In genomic region chr1:139021298-139021697, GRCm38 (mm10) we compare ENCODE assay signal across 18 mouse cellular contexts. TPM values are rescaled to one million over a fixed set of nuclear protein-coding genes. Genes with fewer than 3 reads are reported as not detected.
A peak's percentile ranks its signal among the peaks of the same experiment; 100 is the strongest.
DNase-seq lines count a peak whose midpoint lies in the region; ATAC-seq lines count a peak whose summit lies in the region.
"Had no signal": no experiment of that assay in that cellular context is flagged by ENCODE, and none has a peak within 500 bp of the region (broad histone marks: within the 10 kb centered on the region; RNA-seq: fewer than 3 reads in every experiment).

No protein-coding gene starts in this region.

- WGBS in hindbrain, embryonic 15.5 days, result 36% methylated on average over 7 of the region's 7 CpGs
- WGBS in hindbrain, embryonic 11.5 days, result 69% methylated on average over 7 of the region's 7 CpGs
- 65% methylated on average over 7 of the region's 7 CpGs for WGBS in forebrain, embryonic 14.5 days
- WGBS in midbrain, embryonic 14.5 days, result 25% methylated on average over 7 of the region's 7 CpGs

- no peak for DNase-seq in hindbrain, embryonic 11.5 days (ENCODE audit: low spot score)
- DNase-seq in MN1 (ENCODE audit: low spot score), result peak; percentile 13
- peak; percentile 25 for DNase-seq in forebrain, embryonic 14.5 days (ENCODE audit: low spot score)
- peak; percentile 64 for DNase-seq in midbrain, embryonic 14.5 days
- DNase-seq in kidney, adult 8-10 months, result no peak
- DNase-seq: adrenal gland, postnatal 25 days; cerebellum, adult 9-10 months; heart, postnatal 36 days; kidney, adult 18-20 months; lung, adult 18-20 months; lung, postnatal 4 days; right cerebral cortex, adult 18-20 months; thymus, adult 18-20 months had no signal

- H3K4me2 ChIP-seq in hindbrain, embryonic 15.5 days, result no peak overlapping the region
- no peak overlapping the region for H3K4me2 ChIP-seq in hindbrain, embryonic 11.5 days (replicated peaks; ENCODE audit: low read depth, low read length)
- no peak overlapping the region for H3K4me2 ChIP-seq in forebrain, embryonic 14.5 days (ENCODE audit: low read length)
- peak overlapping the region; percentile 32 for H3K4me2 ChIP-seq in midbrain, embryonic 14.5 days (ENCODE audit: low read length)
- H3K4me2 ChIP-seq: embryonic facial prominence, embryonic 12.5 days; heart, embryonic 13.5 days had no signal

- H3K4me3 ChIP-seq in hindbrain, embryonic 15.5 days, result no peak overlapping the region
- H3K4me3 ChIP-seq in hindbrain, embryonic 11.5 days (ENCODE audit: low read depth, low read length), result no peak overlapping the region
- no peak overlapping the region for H3K4me3 ChIP-seq in forebrain, embryonic 14.5 days (ENCODE audit: low read depth, low read length)
- H3K4me3 ChIP-seq in midbrain, embryonic 14.5 days (replicated peaks; ENCODE audit: low read depth, low read length), result no peak overlapping the region
- H3K4me3 ChIP-seq: embryonic facial prominence, embryonic 12.5 days; heart, embryonic 13.5 days had no signal

- no peaks in the 10 kb centered on the region for H3K9me3 ChIP-seq in hindbrain, embryonic 15.5 days
- no peaks in the 10 kb centered on the region for H3K9me3 ChIP-seq in hindbrain, embryonic 11.5 days (ENCODE audit: control insufficient read depth, low read length)
- H3K9me3 ChIP-seq in forebrain, embryonic 14.5 days (replicated peaks; ENCODE audit: control insufficient read depth, low read length), result no peaks in the 10 kb centered on the region
- H3K9me3 ChIP-seq in midbrain, embryonic 14.5 days (ENCODE audit: control insufficient read depth, low read length), result no peaks in the 10 kb centered on the region
- H3K9me3 ChIP-seq: embryonic facial prominence, embryonic 12.5 days; heart, embryonic 13.5 days had no signal

- ATAC-seq in hindbrain, embryonic 15.5 days (ENCODE audit: low FRiP score, low read depth), result peak; percentile 69; the same call in 1 of the 2 replicates
- ATAC-seq in hindbrain, embryonic 11.5 days (ENCODE audit: low FRiP score), result no peak
- peak; percentile 60; the same call in 1 of the 2 replicates for ATAC-seq in forebrain, embryonic 14.5 days
- ATAC-seq in midbrain, embryonic 14.5 days (ENCODE audit: low FRiP score, low TSS enrichment), result peak; percentile 57; the same call in 1 of the 2 replicates
- ATAC-seq in inflammation-experienced regulatory T-cells, adult 6 months, result no peak
- ATAC-seq: Patski had no signal

- H3K9ac ChIP-seq in hindbrain, embryonic 15.5 days, result no peak overlapping the region
- no peak overlapping the region for H3K9ac ChIP-seq in hindbrain, embryonic 11.5 days (ENCODE audit: low read depth, low read length)
- H3K9ac ChIP-seq in forebrain, embryonic 14.5 days (ENCODE audit: low read length), result no peak overlapping the region
- H3K9ac ChIP-seq in midbrain, embryonic 14.5 days (replicated peaks; ENCODE audit: low read length), result no peak overlapping the region
- H3K9ac ChIP-seq: embryonic facial prominence, embryonic 12.5 days; heart, embryonic 13.5 days had no signal

- no peaks in the 10 kb centered on the region for H3K36me3 ChIP-seq in hindbrain, embryonic 15.5 days
- H3K36me3 ChIP-seq in hindbrain, embryonic 11.5 days (ENCODE audit: control insufficient read depth, insufficient read depth, low read length), result no peaks in the 10 kb centered on the region
- no peaks in the 10 kb centered on the region for H3K36me3 ChIP-seq in forebrain, embryonic 14.5 days (ENCODE audit: control insufficient read depth, insufficient read depth, low read length)
- H3K36me3 ChIP-seq in midbrain, embryonic 14.5 days (ENCODE audit: control insufficient read depth, insufficient read depth, low read length), result no peaks in the 10 kb centered on the region
- H3K36me3 ChIP-seq: embryonic facial prominence, embryonic 12.5 days; heart, embryonic 13.5 days had no signal

- H3K27me3 ChIP-seq in hindbrain, embryonic 15.5 days, result no peaks in the 10 kb centered on the region
- no peaks in the 10 kb centered on the region for H3K27me3 ChIP-seq in hindbrain, embryonic 11.5 days (ENCODE audit: control insufficient read depth, insufficient read depth, low read length)
- H3K27me3 ChIP-seq in forebrain, embryonic 14.5 days (replicated peaks; ENCODE audit: control insufficient read depth, insufficient read depth, low read length), result no peaks in the 10 kb centered on the region
- no peaks in the 10 kb centered on the region for H3K27me3 ChIP-seq in midbrain, embryonic 14.5 days (ENCODE audit: control insufficient read depth, insufficient read depth, low read length)
- H3K27me3 ChIP-seq: embryonic facial prominence, embryonic 12.5 days; heart, embryonic 13.5 days; Patski had no signal

- no peak overlapping the region for H3K27ac ChIP-seq in hindbrain, embryonic 15.5 days (replicated peaks)
- no peak overlapping the region for H3K27ac ChIP-seq in hindbrain, embryonic 11.5 days (ENCODE audit: low read depth, low read length)
- H3K27ac ChIP-seq in forebrain, embryonic 14.5 days (ENCODE audit: low read depth, low read length), result no peak overlapping the region
- peak overlapping the region; percentile 61; the same call in 1 of the 2 replicates for H3K27ac ChIP-seq in midbrain, embryonic 14.5 days (replicated peaks; ENCODE audit: low read depth, low read length)
- H3K27ac ChIP-seq: embryonic facial prominence, embryonic 12.5 days; heart, embryonic 13.5 days had no signal

- no peaks in the 10 kb centered on the region for H3K4me1 ChIP-seq in hindbrain, embryonic 15.5 days (replicated peaks)
- no peaks in the 10 kb centered on the region for H3K4me1 ChIP-seq in hindbrain, embryonic 11.5 days (replicated peaks; ENCODE audit: control insufficient read depth, insufficient read depth, low read length)
- peaks cover 2% of the 10 kb centered on the region; the same call in 1 of the 2 replicates for H3K4me1 ChIP-seq in forebrain, embryonic 14.5 days (ENCODE audit: control insufficient read depth, insufficient read depth, low read length)
- peaks cover 16% of the 10 kb centered on the region for H3K4me1 ChIP-seq in midbrain, embryonic 14.5 days (ENCODE audit: control insufficient read depth, insufficient read depth, low read length)
- H3K4me1 ChIP-seq: embryonic facial prominence, embryonic 12.5 days had no signal

RNA-seq across cellular contexts. Expression of gene Dennd1b, which starts 58.1 kb away (rescaled TPM):
- polyA plus RNA-seq in hindbrain, embryonic 15.5 days (2015; fragmentation: Nextera tagmentation; extraction: Ambion mirVana), result 7.9 and 12.1 TPM in 2 replicates
- 13.1 and 14.7 TPM in 2 replicates for polyA plus RNA-seq in hindbrain, embryonic 11.5 days (2014; fragmentation: Nextera tagmentation; extraction: Ambion mirVana)
- polyA plus RNA-seq in forebrain, embryonic 14.5 days (2014; fragmentation: Nextera tagmentation; extraction: Ambion mirVana), result 6.1 and 8.4 TPM in 2 replicates
- 12.1 and 15.0 TPM in 2 replicates for polyA plus RNA-seq in midbrain, embryonic 14.5 days (2014; fragmentation: Nextera tagmentation; extraction: Ambion mirVana)
- 10 to 100 TPM; 21.6 to 24.5 (median 22.3) TPM for polyA plus RNA-seq in inflammation-experienced regulatory T-cells, adult 6 months (2017; shearing (Covaris generic))

Comparison
In these comparisons a context has a peak if more than half of its experiments do, and no peak if none do; other contexts are left out.
1. ATAC-seq: peak in hindbrain, embryonic 15.5 days (single experiment), forebrain, embryonic 14.5 days (single experiment) and midbrain, embryonic 14.5 days (single experiment); none in hindbrain, embryonic 11.5 days (single experiment) and inflammation-experienced regulatory T-cells, adult 6 months (single experiment).
2. DNase-seq: peak in MN1 (single experiment), forebrain, embryonic 14.5 days (single experiment) and midbrain, embryonic 14.5 days (single experiment); none in hindbrain, embryonic 11.5 days (single experiment) and kidney, adult 8-10 months (0 of 2).